Mouse (Mus musculus): Measurements from ENCODE around the gene Mettl21c.

GRCm38 (mm10) chr1:44057805-44058204 is 38.0 kb upstream of the Mettl21c start:
- TF ChIP-seq CTCF (IDR thresholded peaks at IDR 0.05; ENCODE audit: extremely low read depth, insufficient read depth, insufficient read length, insufficient replicate concordance) (no peak), POLR2A (IDR thresholded peaks at IDR 0.05; ENCODE audit: low read depth, low read length) (no peak)
